Comparison of ENCODE assay signal across 20 mouse cellular contexts in the genomic region with DNA sequence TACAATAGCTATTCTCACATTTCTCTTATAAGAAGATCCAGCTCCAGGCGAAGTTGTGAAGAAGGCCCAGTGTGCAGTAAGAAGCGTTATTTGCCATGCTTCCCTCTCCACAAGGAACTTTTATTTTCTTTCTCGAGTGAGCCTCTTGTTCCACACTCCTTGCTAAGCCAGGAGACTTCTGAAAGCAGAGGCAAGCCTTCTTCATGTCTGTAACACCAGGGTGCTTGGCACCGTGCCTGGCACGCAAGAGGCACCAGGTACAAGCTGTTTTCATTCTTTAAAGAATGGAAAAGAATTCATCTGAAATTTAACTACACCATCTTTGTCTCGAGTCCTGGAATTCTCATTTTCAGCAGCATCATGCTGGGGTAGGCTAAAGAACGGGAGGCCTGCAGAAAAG.
DNase-seq lines count a peak whose midpoint lies in the region; ATAC-seq and TF ChIP-seq lines count a peak whose summit lies in the region.
"Had no signal": no experiment of that assay in that cellular context is flagged by ENCODE, and none has a peak within 500 bp of the region (broad histone marks: within the 10 kb centered on the region; RNA-seq: fewer than 3 reads in every experiment).

No protein-coding gene starts in this region.

- H3K36me3 ChIP-seq in midbrain, embryonic 15.5 days (replicated peaks) = no peaks in the 10 kb centered on the region
- H3K36me3 ChIP-seq in midbrain, postnatal 0 days (ENCODE audit: insufficient read depth, low read length) = no peaks in the 10 kb centered on the region
- no peaks in the 10 kb centered on the region for H3K36me3 ChIP-seq in liver, embryonic 12.5 days
- H3K36me3 ChIP-seq: heart, embryonic 12.5 days; hindbrain, embryonic 15.5 days; limb, embryonic 15.5 days had no signal

- no peak for TF ChIP-seq CTCF in midbrain, postnatal 0 days (IDR thresholded peaks at IDR 0.05)

- H3K4me2 ChIP-seq in midbrain, embryonic 15.5 days = no peak overlapping the region
- H3K4me2 ChIP-seq in midbrain, postnatal 0 days (ENCODE audit: low read depth, low read length, poor library complexity, severe bottlenecking) = no peak overlapping the region
- H3K4me2 ChIP-seq in liver, embryonic 12.5 days = no peak overlapping the region
- H3K4me2 ChIP-seq: heart, embryonic 12.5 days; hindbrain, embryonic 15.5 days; limb, embryonic 15.5 days had no signal

- ATAC-seq in frontal cortex, adult (ENCODE audit: low TSS enrichment) = peak; percentile 9; the same call in 1 of the 2 replicates
- no peak for ATAC-seq in midbrain, embryonic 15.5 days (replicated peaks)
- no peak for ATAC-seq in midbrain, postnatal 0 days (ENCODE audit: low FRiP score)
- ATAC-seq in liver, embryonic 12.5 days = no peak
- ATAC-seq: intestine, postnatal 0 days; Patski had no signal

- no peaks in the 10 kb centered on the region for H3K27me3 ChIP-seq in midbrain, embryonic 15.5 days (replicated peaks)
- H3K27me3 ChIP-seq in midbrain, postnatal 0 days (ENCODE audit: insufficient read depth, low read length) = no peaks in the 10 kb centered on the region
- H3K27me3 ChIP-seq in liver, embryonic 12.5 days (replicated peaks) = no peaks in the 10 kb centered on the region
- H3K27me3 ChIP-seq: heart, embryonic 12.5 days; hindbrain, embryonic 15.5 days; limb, embryonic 15.5 days had no signal

- no peak overlapping the region for H3K4me3 ChIP-seq in midbrain, embryonic 15.5 days
- no peak overlapping the region for H3K4me3 ChIP-seq in midbrain, postnatal 0 days (ENCODE audit: low read depth, low read length)
- no peak overlapping the region for H3K4me3 ChIP-seq in liver, embryonic 12.5 days
- H3K4me3 ChIP-seq: erythroblast, embryonic 14.5 days; heart, embryonic 12.5 days; hindbrain, embryonic 15.5 days; left cerebral cortex, adult 2 months; limb, embryonic 15.5 days had no signal

- WGBS in midbrain, embryonic 15.5 days = 32% methylated on average over 7 of the region's 7 CpGs
- 35% methylated on average over 7 of the region's 7 CpGs for WGBS in midbrain, postnatal 0 days
- 56% methylated on average over 7 of the region's 7 CpGs for WGBS in liver, embryonic 12.5 days (ENCODE audit: insufficient replicate concordance)

- DNase-seq in frontal cortex, adult 2 months (ENCODE audit: extremely low spot score in 1 of 2, low spot score in 1 of 2) = no peak
- DNase-seq in midbrain, postnatal 0 days (ENCODE audit: low spot score) = no peak
- DNase-seq in cerebellum, adult 18-20 months = peak; percentile 76 to 78
- peak; percentile 77 to 85 for DNase-seq in cerebellum, postnatal 10 days
- no peak for DNase-seq in ovary, adult 18-20 months (ENCODE audit: low spot score)
- DNase-seq: adrenal gland, postnatal 36 days; lung, adult 18-20 months; retina, postnatal 1 day; thymus, adult 18-20 months had no signal

- 0 out of 2 replicates have a peak overlapping the region, but pooled peaks have one; percentile 6 for H3K27ac ChIP-seq in midbrain, embryonic 15.5 days
- no peak overlapping the region for H3K27ac ChIP-seq in midbrain, postnatal 0 days (ENCODE audit: low read depth, low read length)
- no peak overlapping the region for H3K27ac ChIP-seq in liver, embryonic 12.5 days
- H3K27ac ChIP-seq: kidney, postnatal 0 days; left cerebral cortex, adult 2 months; limb, embryonic 15.5 days had no signal

- peaks cover 14% of the 10 kb centered on the region for H3K4me1 ChIP-seq in midbrain, embryonic 15.5 days
- H3K4me1 ChIP-seq in midbrain, postnatal 0 days (ENCODE audit: insufficient read depth, low read length) = no peaks in the 10 kb centered on the region
- H3K4me1 ChIP-seq in liver, embryonic 12.5 days = no peaks in the 10 kb centered on the region
- H3K4me1 ChIP-seq: heart, embryonic 12.5 days had no signal

- H3K9me3 ChIP-seq in midbrain, embryonic 15.5 days = no peaks in the 10 kb centered on the region
- no peaks in the 10 kb centered on the region for H3K9me3 ChIP-seq in midbrain, postnatal 0 days (ENCODE audit: low read length)
- H3K9me3 ChIP-seq in liver, embryonic 12.5 days (replicated peaks) = no peaks in the 10 kb centered on the region
- H3K9me3 ChIP-seq: heart, embryonic 12.5 days; hindbrain, embryonic 15.5 days; limb, embryonic 15.5 days had no signal

- no peak overlapping the region for H3K9ac ChIP-seq in midbrain, embryonic 15.5 days
- no peak overlapping the region for H3K9ac ChIP-seq in midbrain, postnatal 0 days (replicated peaks; ENCODE audit: low read length, poor library complexity, severe bottlenecking)
- no peak overlapping the region for H3K9ac ChIP-seq in liver, embryonic 12.5 days
- H3K9ac ChIP-seq: heart, embryonic 12.5 days; hindbrain, embryonic 15.5 days; limb, embryonic 15.5 days had no signal

Comparison
In these comparisons a context has a peak if more than half of its experiments do, and no peak if none do; other contexts are left out.
1. DNase-seq: peak in cerebellum, adult 18-20 months (2 of 2) and cerebellum, postnatal 10 days (2 of 2); none in frontal cortex, adult 2 months (0 of 2), midbrain, postnatal 0 days (single experiment) and ovary, adult 18-20 months (single experiment).